In genomic region chr14:72027362-72028020, GRCm38 (mm10) we compare ENCODE assay signal across 15 mouse cellular contexts.
DNase-seq lines count a peak whose midpoint lies in the region; ATAC-seq and TF ChIP-seq lines count a peak whose summit lies in the region.
"Had no signal": no experiment of that assay in that cellular context is flagged by ENCODE, and none has a peak within 500 bp of the region (broad histone marks: within the 10 kb centered on the region; RNA-seq: fewer than 3 reads in every experiment).

No protein-coding gene starts in this region.

- H3K27me3 ChIP-seq in embryonic facial prominence, embryonic 11.5 days (ENCODE audit: control insufficient read depth, insufficient read depth, low read length): no peaks in the 10 kb centered on the region
- no peaks in the 10 kb centered on the region for H3K27me3 ChIP-seq in embryonic facial prominence, embryonic 10.5 days (replicated peaks; ENCODE audit: low read depth, poor library complexity, severe bottlenecking)
- no peaks in the 10 kb centered on the region for H3K27me3 ChIP-seq in kidney, embryonic 15.5 days
- H3K27me3 ChIP-seq in lung, postnatal 0 days (replicated peaks; ENCODE audit: insufficient read depth, low read length): no peaks in the 10 kb centered on the region

- H3K4me1 ChIP-seq in embryonic facial prominence, embryonic 11.5 days (ENCODE audit: control insufficient read depth, insufficient read depth, low read length): no peaks in the 10 kb centered on the region
- no peaks in the 10 kb centered on the region for H3K4me1 ChIP-seq in embryonic facial prominence, embryonic 10.5 days
- H3K4me1 ChIP-seq in kidney, embryonic 15.5 days: no peaks in the 10 kb centered on the region
- H3K4me1 ChIP-seq in lung, postnatal 0 days (ENCODE audit: insufficient read depth, low read depth, low read length): no peaks in the 10 kb centered on the region
- H3K4me1 ChIP-seq: forebrain, embryonic 10.5 days had no signal

- no peak for ATAC-seq in embryonic facial prominence, embryonic 11.5 days (replicated peaks; ENCODE audit: insufficient number of reproducible peaks, low FRiP score, low TSS enrichment, low read depth)
- ATAC-seq in kidney, embryonic 15.5 days (replicated peaks; ENCODE audit: low FRiP score): peak; percentile 43; the same call in 1 of the 2 replicates
- no peak for ATAC-seq in lung, postnatal 0 days
- ATAC-seq: inflammation-experienced regulatory T-cells, adult 6 months had no signal

- no peak for TF ChIP-seq EP300 in lung, postnatal 0 days (IDR thresholded peaks at IDR 0.05)

- no peak overlapping the region for H3K27ac ChIP-seq in embryonic facial prominence, embryonic 11.5 days (replicated peaks; ENCODE audit: low read depth, low read length)
- no peak overlapping the region for H3K27ac ChIP-seq in embryonic facial prominence, embryonic 10.5 days (replicated peaks)
- H3K27ac ChIP-seq in kidney, embryonic 15.5 days: no peak overlapping the region
- no peak overlapping the region for H3K27ac ChIP-seq in lung, postnatal 0 days (ENCODE audit: low read length)
- H3K27ac ChIP-seq: forebrain, embryonic 10.5 days had no signal

- no peak overlapping the region for H3K4me3 ChIP-seq in embryonic facial prominence, embryonic 11.5 days (ENCODE audit: low read depth, low read length)
- H3K4me3 ChIP-seq in embryonic facial prominence, embryonic 10.5 days: no peak overlapping the region
- no peak overlapping the region for H3K4me3 ChIP-seq in kidney, embryonic 15.5 days (replicated peaks)
- no peak overlapping the region for H3K4me3 ChIP-seq in lung, postnatal 0 days (ENCODE audit: low read depth, low read length)
- H3K4me3 ChIP-seq: forebrain, embryonic 10.5 days had no signal

- no peak overlapping the region for H3K4me2 ChIP-seq in embryonic facial prominence, embryonic 11.5 days (ENCODE audit: low read depth, low read length)
- no peak overlapping the region for H3K4me2 ChIP-seq in kidney, embryonic 15.5 days
- no peak overlapping the region for H3K4me2 ChIP-seq in lung, postnatal 0 days (replicated peaks; ENCODE audit: low read depth, low read length)
- H3K4me2 ChIP-seq: liver, embryonic 11.5 days had no signal

- no peaks in the 10 kb centered on the region for H3K9me3 ChIP-seq in embryonic facial prominence, embryonic 11.5 days (replicated peaks; ENCODE audit: control insufficient read depth, low read length)
- H3K9me3 ChIP-seq in embryonic facial prominence, embryonic 10.5 days: no peaks in the 10 kb centered on the region
- H3K9me3 ChIP-seq in kidney, embryonic 15.5 days (replicated peaks): no peaks in the 10 kb centered on the region
- H3K9me3 ChIP-seq in lung, postnatal 0 days (ENCODE audit: low read length): no peaks in the 10 kb centered on the region
- H3K9me3 ChIP-seq: forebrain, embryonic 10.5 days had no signal

- WGBS in embryonic facial prominence, embryonic 11.5 days: 70% methylated on average over 8 of the region's 8 CpGs
- 67% methylated on average over 8 of the region's 8 CpGs for WGBS in embryonic facial prominence, embryonic 10.5 days
- 61% methylated on average over 8 of the region's 8 CpGs for WGBS in kidney, embryonic 15.5 days
- 44% methylated on average over 8 of the region's 8 CpGs for WGBS in lung, postnatal 0 days

- intact Hi-C loops in gastrocnemius, postnatal 36 days (cut with DNase I): no loop called here

- no peaks in the 10 kb centered on the region for H3K36me3 ChIP-seq in embryonic facial prominence, embryonic 11.5 days (replicated peaks; ENCODE audit: control insufficient read depth, insufficient read depth, low read depth, low read length)
- no peaks in the 10 kb centered on the region for H3K36me3 ChIP-seq in embryonic facial prominence, embryonic 10.5 days (replicated peaks)
- no peaks in the 10 kb centered on the region for H3K36me3 ChIP-seq in kidney, embryonic 15.5 days
- H3K36me3 ChIP-seq in lung, postnatal 0 days (ENCODE audit: insufficient read depth, low read length): no peaks in the 10 kb centered on the region
- H3K36me3 ChIP-seq: forebrain, embryonic 10.5 days had no signal

- peak; percentile 21 for DNase-seq in embryonic facial prominence, embryonic 11.5 days (ENCODE audit: low spot score)
- no peak for DNase-seq in embryonic facial prominence, embryonic 10.5 days (ENCODE audit: low spot score)
- no peak for DNase-seq in kidney, adult 18-20 months
- DNase-seq in brain, adult 2 months (ENCODE audit: low read depth, low spot score): peak; percentile 15
- peak; percentile 47 for DNase-seq in lung, postnatal 0 days (ENCODE audit: low spot score)
- DNase-seq in gastrocnemius, postnatal 36 days: no peak
- DNase-seq in cerebellum, adult 11 months: no peak
- DNase-seq: adrenal gland, postnatal 25 days; cerebellum, adult 11-12 months; layer of hippocampus, postnatal 36 days; right cerebral cortex, postnatal 14 days had no signal

- peak; percentile 39; the same call in 1 of the 2 replicates for TF ChIP-seq CTCF in lung, postnatal 0 days (IDR thresholded peaks at IDR 0.05)

- H3K9ac ChIP-seq in embryonic facial prominence, embryonic 11.5 days (replicated peaks; ENCODE audit: low read length): no peak overlapping the region
- no peak overlapping the region for H3K9ac ChIP-seq in kidney, embryonic 15.5 days
- no peak overlapping the region for H3K9ac ChIP-seq in lung, postnatal 0 days (replicated peaks; ENCODE audit: low read depth)

Comparison
In these comparisons a context has a peak if more than half of its experiments do, and no peak if none do; other contexts are left out.
1. DNase-seq: peak in embryonic facial prominence, embryonic 11.5 days (single experiment), brain, adult 2 months (single experiment) and lung, postnatal 0 days (single experiment); none in embryonic facial prominence, embryonic 10.5 days (single experiment), kidney, adult 18-20 months (single experiment), gastrocnemius, postnatal 36 days (0 of 2) and cerebellum, adult 11 months (single experiment).